Mouse (Mus musculus) MEL (cell line): ENCODE data around the gene Clpb. TPM values are rescaled to one million over a fixed set of nuclear protein-coding genes. Genes with fewer than 3 reads are reported as not detected.

Experiments
- DNase-seq: peaks from one replicate; pipeline ENCODE4 v3.0.0; 2011; ENCODE audit warnings: low read depth, low spot score
- H3K27ac ChIP-seq: 2 replicates; pipeline ENCODE4 v1.5.1; 2012; ENCODE audit warnings: low read depth, mild to moderate bottlenecking, control low read depth, low read length, moderate library complexity; ENCODE audit not compliant: control insufficient read depth
- H3K27me3 ChIP-seq, 2 experiments: fragments of 150-350 bp in 1 of 2; sonication (generic) in 1 of 2; 2 replicates each; pipeline ENCODE4 v1.6.1; 2012; ENCODE audit warnings: low read length in 2 of 2, mild to moderate bottlenecking in 2 of 2, improper control_type of control experiment in 1 of 2, moderate library complexity in 1 of 2; ENCODE audit not compliant: insufficient read depth in 2 of 2, control insufficient read depth in 1 of 2
- H3K36me3 ChIP-seq, 2 experiments: 2 replicates each; pipeline ENCODE4 v1.6.1; 2012 to 2014; ENCODE audit warnings: low read length in 2 of 2, improper control_type of control experiment in 1 of 2, inconsistent platforms in 1 of 2, mild to moderate bottlenecking in 1 of 2; ENCODE audit not compliant: insufficient read depth in 2 of 2, control insufficient read depth in 1 of 2
- H3K4me1 ChIP-seq, 2 experiments: fragments of 150-350 bp in 1 of 2; sonication (generic) in 1 of 2; 2 replicates each; pipeline ENCODE4 v1.6.1; 2012; ENCODE audit warnings: low read length in 2 of 2, improper control_type of control experiment in 1 of 2, mild to moderate bottlenecking in 1 of 2; ENCODE audit not compliant: insufficient read depth in 2 of 2, control insufficient read depth in 1 of 2
- H3K4me3 ChIP-seq, 2 experiments: fragments of 150-350 bp in 1 of 2; sonication (generic) in 1 of 2; 2 replicates each; pipeline ENCODE4 v1.5.1; 2012; ENCODE audit warnings: low read depth in 2 of 2, low read length in 2 of 2, mild to moderate bottlenecking in 2 of 2, moderate library complexity in 2 of 2, control low read depth in 1 of 2, improper control_type of control experiment in 1 of 2; ENCODE audit not compliant: control insufficient read depth in 1 of 2, insufficient read depth in 1 of 2
- H3K79me2 ChIP-seq: 2 replicates; pipeline ENCODE4 v1.6.1; 2012; ENCODE audit warnings: mild to moderate bottlenecking, low read length, moderate library complexity; ENCODE audit not compliant: control insufficient read depth, poor library complexity, insufficient read depth
- H3K9ac ChIP-seq: 2 replicates; pipeline ENCODE4 v1.6.1; 2012; ENCODE audit warnings: low read depth, mild to moderate bottlenecking, control low read depth, low read length, moderate library complexity; ENCODE audit not compliant: control insufficient read depth, poor library complexity, severe bottlenecking
- H3K9me3 ChIP-seq: fragments of 150-350 bp; sonication (generic); replicated peaks from 2 replicates; pipeline ENCODE4 v1.6.1; 2012; ENCODE audit warnings: mild to moderate bottlenecking, low read length, improper control_type of control experiment, moderate library complexity; ENCODE audit not compliant: insufficient read depth
- E2F4 ChIP-seq: IDR thresholded peaks from 2 replicates; pipeline ENCODE4 v1.6.1; 2011; ENCODE audit warnings: low read depth, low read length, improper control_type of control experiment, borderline replicate concordance
- ELF1 ChIP-seq: IDR thresholded peaks from 2 replicates; pipeline ENCODE4 v1.6.1; 2014; ENCODE audit warnings: low read depth, mild to moderate bottlenecking, inconsistent platforms, low read length, improper control_type of control experiment, moderate library complexity
- EP300 ChIP-seq, 2 experiments: IDR thresholded peaks; 2 replicates each; pipeline ENCODE4 v1.6.1; 2011; ENCODE audit warnings: improper control_type of control experiment in 2 of 2, low read length in 2 of 2, low read depth in 1 of 2, mild to moderate bottlenecking in 1 of 2
- HCFC1 ChIP-seq: IDR thresholded peaks from 2 replicates; pipeline ENCODE4 v1.6.1; 2012; ENCODE audit warnings: low read depth, mild to moderate bottlenecking, inconsistent platforms, low read length, improper control_type of control experiment, moderate library complexity
- JUND ChIP-seq: IDR thresholded peaks from 2 replicates; pipeline ENCODE4 v1.6.1; 2011; ENCODE audit warnings: low read depth, mild to moderate bottlenecking, improper control_type of control experiment, low read length
- KAT2A ChIP-seq: conservative IDR thresholded peaks from 2 replicates; pipeline ENCODE4 v1.6.1; 2012; ENCODE audit warnings: low read depth, low read length, improper control_type of control experiment, inconsistent platforms
- MAFK ChIP-seq: IDR thresholded peaks from 2 replicates; pipeline ENCODE4 v1.6.1; 2011; ENCODE audit warnings: low read depth, mild to moderate bottlenecking, low read length, improper control_type of control experiment, borderline replicate concordance
- MAZ ChIP-seq: IDR thresholded peaks from 2 replicates; pipeline ENCODE4 v1.6.1; 2012; ENCODE audit warnings: low read depth, mild to moderate bottlenecking, inconsistent platforms, low read length, improper control_type of control experiment
- MYB ChIP-seq: IDR thresholded peaks from 2 replicates; pipeline ENCODE4 v1.6.1; 2011; ENCODE audit warnings: mild to moderate bottlenecking, low read depth, low read length, improper control_type of control experiment
- POLR2A ChIP-seq, 2 experiments: IDR thresholded peaks; 2 replicates each; pipeline ENCODE4 v1.6.1; 2011 to 2012; ENCODE audit warnings: low read length in 2 of 2, mild to moderate bottlenecking in 2 of 2, control low read depth in 1 of 2, improper control_type of control experiment in 1 of 2, low read depth in 1 of 2, moderate library complexity in 1 of 2; ENCODE audit not compliant: control insufficient read depth in 1 of 2, insufficient read depth in 1 of 2, poor library complexity in 1 of 2
- RCOR1 ChIP-seq: IDR thresholded peaks from 2 replicates; pipeline ENCODE4 v1.6.1; 2012; ENCODE audit warnings: low read depth, mild to moderate bottlenecking, inconsistent platforms, low read length, improper control_type of control experiment
- SIN3A ChIP-seq: IDR thresholded peaks from 2 replicates; pipeline ENCODE4 v1.6.1; 2012; ENCODE audit warnings: low read length, improper control_type of control experiment, inconsistent platforms
- SMC3 ChIP-seq: IDR thresholded peaks from 2 replicates; pipeline ENCODE4 v1.6.1; 2011; ENCODE audit warnings: low read depth, low read length, improper control_type of control experiment
- TAL1 ChIP-seq: IDR thresholded peaks from 2 replicates; pipeline ENCODE4 v1.6.1; 2012; ENCODE audit warnings: mild to moderate bottlenecking, inconsistent platforms, low read length, moderate library complexity, mixed read lengths
- TCF12 ChIP-seq: IDR thresholded peaks from 2 replicates; pipeline ENCODE4 v1.6.1; 2014; ENCODE audit warnings: low read depth, mild to moderate bottlenecking, inconsistent platforms, low read length, improper control_type of control experiment, moderate library complexity
- ZC3H11A ChIP-seq: IDR thresholded peaks from 2 replicates; pipeline ENCODE4 v1.6.1; 2012; ENCODE audit warnings: low read depth, mild to moderate bottlenecking, inconsistent platforms, low read length, improper control_type of control experiment
- ZKSCAN1 ChIP-seq: IDR thresholded peaks from 2 replicates; pipeline ENCODE4 v1.6.1; 2012; ENCODE audit warnings: low read depth, mild to moderate bottlenecking, inconsistent platforms, low read length, improper control_type of control experiment, moderate library complexity
- polyA plus RNA-seq, 2 experiments: library from polyadenylated mRNA; stranded (reverse) in 1 of 2; unstranded in 1 of 2; fragments of >175 nt in 1 of 2; fragments of >200 nt in 1 of 2; gene quantifications; 2 replicates each; pipeline versions ENCODE4 v1.2.1 to v1.2.4; 2012; ENCODE audit warnings: low replicate concordance in 2 of 2, low read depth in 1 of 2; ENCODE audit not compliant: insufficient read length in 2 of 2, insufficient read depth in 1 of 2, missing spikeins in 1 of 2
- total RNA-seq: library from RNA; depleted of rRNA; stranded (reverse); fragments of 300-350 nt; gene quantifications from 2 replicates; pipeline ENCODE4 v1.2.3, GENCODE M21; 2012

The Clpb gene
- total and polyA plus RNA-seq, 3 experiments: 59.0 to 71.5 TPM; not detected in 1

DNA sequence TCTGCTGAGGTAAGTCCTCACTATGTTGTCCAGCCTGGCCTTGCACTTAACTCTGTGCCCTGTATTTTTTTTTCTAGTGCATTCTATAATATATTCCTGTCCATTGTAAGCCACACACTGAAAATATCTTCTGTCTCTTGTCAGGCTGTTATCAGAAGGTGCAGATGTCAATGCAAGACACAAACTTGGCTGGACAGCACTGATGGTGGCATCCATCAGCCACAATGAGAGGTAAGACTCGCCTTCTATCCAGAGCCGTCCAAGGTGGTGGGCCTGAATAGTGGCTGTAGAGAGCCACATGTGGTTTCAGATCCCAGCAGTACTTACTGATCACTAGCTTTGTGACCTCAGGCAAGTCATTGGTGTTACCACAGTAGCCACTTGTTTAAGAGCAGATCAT lies 23.7 kb downstream of the Clpb start:
- no peak overlapping the region for H3K9ac ChIP-seq
- H3K27ac ChIP-seq: no peak overlapping the region
- H3K36me3 ChIP-seq: peaks cover 0 to 5% of the 10 kb centered on the region in 2 experiments; a peak in 1 of 4 replicates
- no peak for TF ChIP-seq MYB
- no peak for DNase-seq
- H3K79me2 ChIP-seq: no peaks in the 10 kb centered on the region
- H3K9me3 ChIP-seq: no peaks in the 10 kb centered on the region
- no peaks in the 10 kb centered on the region for H3K27me3 ChIP-seq
- H3K4me1 ChIP-seq: no peaks in the 10 kb centered on the region
- H3K4me3 ChIP-seq: no peak overlapping the region

DNA sequence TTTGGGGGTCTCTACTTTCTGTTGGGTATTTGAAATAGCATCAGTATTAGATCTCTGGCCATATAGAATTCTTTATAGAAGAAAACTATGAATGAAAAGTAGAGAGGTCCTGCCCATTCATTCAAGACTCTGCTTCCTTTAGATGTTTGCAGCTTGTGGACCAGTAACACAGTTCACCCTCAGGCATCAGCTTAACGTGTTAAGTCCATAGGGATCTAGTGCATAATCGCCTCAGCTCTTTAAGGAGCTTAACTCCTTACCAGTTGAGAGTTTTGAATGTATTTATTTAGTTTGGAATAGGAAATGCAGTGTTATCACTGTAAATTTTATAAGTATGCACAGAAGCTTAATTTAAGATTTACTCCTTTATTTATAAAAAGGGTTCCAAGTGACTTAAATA lies 27.0 kb downstream of the Clpb start:
- Histone ChIP-seq H3K4me1 (peaks cover 0 to 4% of the 10 kb centered on the region in 2 experiments; a peak in 1 of 4 replicates), H3K79me2 (no peaks in the 10 kb centered on the region), H3K9me3 (no peaks in the 10 kb centered on the region), H3K27me3 (no peaks in the 10 kb centered on the region), H3K4me3 (no peak overlapping the region), H3K27ac (no peak overlapping the region), H3K9ac (no peak overlapping the region)
- DNase-seq: no peak
- TF ChIP-seq ZC3H11A (no peak), KAT2A (no peak), MAFK (no peak), RCOR1 (no peak), ZKSCAN1 (no peak)
- TF ChIP-seq, all 39 proteins: peak for 0
- H3K36me3 ChIP-seq: peaks cover under 1 to 8% of the 10 kb centered on the region in 2 experiments; a peak in 3 of 4 replicates

DNA sequence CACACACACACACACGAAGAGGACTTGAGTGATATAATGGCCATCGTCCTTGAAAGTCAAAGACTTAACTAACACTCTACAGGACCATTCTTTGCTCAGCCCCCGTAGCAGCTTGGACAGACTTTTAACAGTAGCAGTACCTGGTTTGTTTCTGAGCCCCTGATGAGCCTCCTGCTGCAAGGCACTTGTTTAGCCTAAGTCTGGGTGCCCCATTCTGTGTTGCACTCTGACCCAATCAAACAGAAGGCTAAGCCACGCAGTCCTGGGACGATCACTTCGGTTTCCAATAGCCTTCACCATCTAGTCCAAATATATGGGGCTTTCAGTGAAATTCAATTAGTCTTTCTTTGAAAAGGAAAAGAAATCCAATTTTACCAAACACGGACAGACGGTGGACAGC lies 28.4 kb downstream of the Clpb start:
- no peak for TF ChIP-seq ZC3H11A
- TF ChIP-seq SMC3: no peak
- TF ChIP-seq ELF1: no peak
- no peak for TF ChIP-seq HCFC1
- no peak for TF ChIP-seq EP300 (IDR thresholded peaks at IDR 0.05; ENCODE audit: low read depth in 1 of 2, low read length in 2 of 2)
- no peak for TF ChIP-seq POLR2A (IDR thresholded peaks at IDR 0.05; ENCODE audit: control insufficient read depth in 1 of 2, insufficient read depth in 1 of 2, low read depth in 1 of 2, low read length in 2 of 2, poor library complexity in 1 of 2)
- TF ChIP-seq KAT2A: no peak
- TF ChIP-seq TAL1: no peak
- TF ChIP-seq E2F4: no peak
- no peak for TF ChIP-seq JUND
- no peak for TF ChIP-seq TCF12
- no peak for TF ChIP-seq MAZ
- TF ChIP-seq SIN3A: no peak
- peaks cover 8 to 14% of the 10 kb centered on the region in 2 experiments; a peak in 3 of 4 replicates for H3K36me3 ChIP-seq
- H3K4me3 ChIP-seq: no peak overlapping the region
- H3K27me3 ChIP-seq: no peaks in the 10 kb centered on the region
- no peaks in the 10 kb centered on the region for H3K79me2 ChIP-seq
- H3K27ac ChIP-seq: no peak overlapping the region
- no peaks in the 10 kb centered on the region for H3K9me3 ChIP-seq
- H3K4me1 ChIP-seq: peaks cover 6 to 17% of the 10 kb centered on the region in 2 experiments
- DNase-seq: no peak
- no peak overlapping the region for H3K9ac ChIP-seq
